Mouse (Mus musculus): ENCODE measurements around the gene Vmn1r8. TPM values are rescaled to one million over a fixed set of nuclear protein-coding genes. Genes with fewer than 3 reads are reported as not detected.
"Not testable (repeated sequence)": the region's sequence is repeated elsewhere in the genome, so short reads cannot be mapped to it uniquely, and the experiment has no call there.

Vmn1r8 gene
- not detected in 2 replicates for polyA plus RNA-seq (2015; fragmentation: Nextera tagmentation; extraction: Ambion mirVana)

DNA sequence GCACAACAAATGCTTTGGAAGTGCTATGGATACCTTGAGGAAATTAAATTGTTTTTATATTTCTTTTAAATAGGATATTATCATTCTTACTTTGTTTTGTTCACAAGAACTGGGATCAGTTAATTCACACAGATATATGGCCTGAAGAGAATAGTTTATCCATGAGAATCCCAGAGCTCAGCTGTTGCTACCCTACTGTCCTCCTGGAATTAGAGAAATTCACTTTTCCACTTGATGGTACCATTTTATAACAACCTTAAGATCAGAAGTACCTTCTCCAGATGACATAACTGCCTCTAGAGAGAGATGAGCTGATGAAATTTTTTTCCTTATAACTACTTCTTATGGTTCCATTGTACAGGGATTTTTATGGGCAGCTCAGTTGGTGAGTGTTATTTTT is at the start of gene Vmn1r8:
Gene Vmn1r8, plus strand, starts transcription at position 301 of the 400 bp plus-strand sequence.
- no peak for ATAC-seq (ENCODE audit: insufficient number of reproducible peaks, insufficient read depth, low FRiP score, low TSS enrichment, low read depth)
- H3K4me1 ChIP-seq: no peaks in the 10 kb centered on the region
- no peak within 1 kb of the TSS for H3K4me3 ChIP-seq
- H3K9ac ChIP-seq: no peak within 1 kb of the TSS
- H3K9me3 ChIP-seq: no peaks in the 10 kb centered on the region
- no peaks in the 10 kb centered on the region for H3K36me3 ChIP-seq
- H3K27me3 ChIP-seq: no peaks in the 10 kb centered on the region
- H3K4me2 ChIP-seq: no peak within 1 kb of the TSS
- no peak within 1 kb of the TSS for H3K27ac ChIP-seq

DNA sequence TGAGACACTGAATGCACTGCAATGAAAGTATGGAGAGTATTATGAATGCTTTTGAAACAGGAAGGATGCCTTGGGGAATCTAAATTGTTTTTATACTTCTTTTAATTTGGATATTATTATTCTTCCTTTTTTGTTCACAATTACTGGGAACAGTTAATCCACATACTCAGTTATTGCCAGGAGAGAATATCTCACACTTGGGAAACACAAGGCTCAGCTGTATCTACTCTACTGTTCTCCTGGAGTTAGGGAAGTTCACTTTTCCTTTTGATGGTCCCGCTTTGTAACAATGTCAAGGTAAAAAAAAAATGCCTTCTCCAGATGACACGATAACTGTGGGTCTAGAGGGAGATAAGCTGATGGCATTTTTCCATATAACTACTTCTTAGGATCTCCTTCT is 35.1 kb upstream of the Vmn1r8 start, which contains the start of gene Vmn1r6:
Gene Vmn1r6, plus strand, starts transcription at position 301 of the 400 bp plus-strand sequence.
- 89% methylated on average over 2 of the region's 2 CpGs for WGBS

GRCm38 (mm10) chr6:57025224-57025623 is 6.9 kb upstream of the Vmn1r8 start, which contains the start of gene Vmn1r7:
Gene Vmn1r7 (minus strand): TSS chr6:57025324.
- not testable (repeated sequence) for H3K9ac ChIP-seq; H3K36me3 ChIP-seq; H3K9me3 ChIP-seq; H3K4me2 ChIP-seq; H3K4me1 ChIP-seq; H3K4me3 ChIP-seq; H3K27me3 ChIP-seq; ATAC-seq (ENCODE audit: insufficient number of reproducible peaks, insufficient read depth, low FRiP score, low TSS enrichment, low read depth); H3K27ac ChIP-seq
- 89% methylated on average over 2 of the region's 2 CpGs for WGBS

More for the DNA sequence above, 35.1 kb upstream of the Vmn1r8 start, which contains the start of gene Vmn1r6:
- no peak within 1 kb of the TSS for H3K4me3 ChIP-seq
- no peaks in the 10 kb centered on the region for H3K4me1 ChIP-seq
- ATAC-seq (ENCODE audit: insufficient number of reproducible peaks, insufficient read depth, low FRiP score, low TSS enrichment, low read depth): no peak
- H3K9ac ChIP-seq: no peak within 1 kb of the TSS
- H3K36me3 ChIP-seq: no peaks in the 10 kb centered on the region
- no peaks in the 10 kb centered on the region for H3K27me3 ChIP-seq
- H3K9me3 ChIP-seq: no peaks in the 10 kb centered on the region
- H3K27ac ChIP-seq: no peak within 1 kb of the TSS
- no peak within 1 kb of the TSS for H3K4me2 ChIP-seq

GRCm38 (mm10) chr6:57034674-57035073 is 2.6 kb downstream of the Vmn1r8 start:
- WGBS: 92% methylated on average over 2 of the region's 2 CpGs
- no peak overlapping the region for H3K4me3 ChIP-seq
- no peaks in the 10 kb centered on the region for H3K9me3 ChIP-seq
- ATAC-seq (ENCODE audit: insufficient number of reproducible peaks, insufficient read depth, low FRiP score, low TSS enrichment, low read depth): no peak
- H3K36me3 ChIP-seq: no peaks in the 10 kb centered on the region
- H3K9ac ChIP-seq: no peak overlapping the region
- no peaks in the 10 kb centered on the region for H3K4me1 ChIP-seq
- no peaks in the 10 kb centered on the region for H3K27me3 ChIP-seq
- no peak overlapping the region for H3K27ac ChIP-seq
- H3K4me2 ChIP-seq: no peak overlapping the region

- Histone ChIP-seq H3K27me3 (no peaks in the 10 kb centered on the region), H3K4me3 (no peak overlapping the region), H3K4me1 (no peaks in the 10 kb centered on the region), H3K4me2 (no peak overlapping the region), H3K36me3 (no peaks in the 10 kb centered on the region), H3K27ac (no peak overlapping the region), H3K9me3 (no peaks in the 10 kb centered on the region), H3K9ac (no peak overlapping the region)
- ATAC-seq (ENCODE audit: insufficient number of reproducible peaks, insufficient read depth, low FRiP score, low TSS enrichment, low read depth): no peak
Measured at GRCm38 (mm10) chr6:57063730-57064129, 31.6 kb downstream of the Vmn1r8 start.

DNA sequence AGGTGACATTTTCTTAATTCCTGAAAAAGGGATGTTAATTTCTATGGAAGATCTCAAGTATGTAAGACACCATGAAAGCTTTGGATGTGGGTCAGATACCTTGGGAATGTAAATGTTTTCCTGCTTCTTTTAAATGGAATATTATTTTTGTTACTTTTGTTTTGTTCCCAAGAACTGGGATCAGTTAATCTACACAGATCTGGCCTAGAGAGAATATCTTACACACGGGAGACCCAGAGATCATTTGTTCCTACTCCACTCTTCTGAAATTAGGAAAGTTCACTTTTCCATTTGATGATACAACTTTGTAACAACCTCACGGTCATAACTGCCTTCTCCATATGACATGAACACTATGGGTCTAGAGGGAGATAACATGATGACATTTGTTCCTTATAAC is 34.4 kb downstream of the Vmn1r8 start, which contains the start of gene Vmn1r9:
Gene Vmn1r9, plus strand, starts transcription at position 301 of the 400 bp plus-strand sequence.
- H3K27ac ChIP-seq: no peak within 1 kb of the TSS
- H3K4me1 ChIP-seq: no peaks in the 10 kb centered on the region
- WGBS: 79% methylated on average over 2 of the region's 2 CpGs

More for the DNA sequence above, 34.4 kb downstream of the Vmn1r8 start, which contains the start of gene Vmn1r9:
- Histone ChIP-seq H3K4me2 (no peak within 1 kb of the TSS), H3K36me3 (no peaks in the 10 kb centered on the region), H3K9me3 (no peaks in the 10 kb centered on the region), H3K27me3 (no peaks in the 10 kb centered on the region), H3K4me3 (no peak within 1 kb of the TSS), H3K9ac (no peak within 1 kb of the TSS)
- no peak for ATAC-seq (ENCODE audit: insufficient number of reproducible peaks, insufficient read depth, low FRiP score, low TSS enrichment, low read depth)

Other genes with a start within 250 kb of the Vmn1r8 start
- 30.5 and 33.7 TPM in 2 replicates for gene Kbtbd2, start 234.5 kb upstream of the Vmn1r8 start, polyA plus RNA-seq (2015; fragmentation: Nextera tagmentation; extraction: Ambion mirVana)
- 171 and 199 TPM in 2 replicates for gene Fkbp9, start 200.2 kb upstream of the Vmn1r8 start, polyA plus RNA-seq (2015; fragmentation: Nextera tagmentation; extraction: Ambion mirVana)
- 66.0 and 67.4 TPM in 2 replicates for gene Nt5c3, start 108.4 kb upstream of the Vmn1r8 start, polyA plus RNA-seq (2015; fragmentation: Nextera tagmentation; extraction: Ambion mirVana)
- gene Vmn1r4, start 108.3 kb upstream of the Vmn1r8 start, polyA plus RNA-seq (2015; fragmentation: Nextera tagmentation; extraction: Ambion mirVana): 0.22 and 0.72 TPM in 2 replicates
- gene Vmn1r5, start 62.0 kb upstream of the Vmn1r8 start, polyA plus RNA-seq (2015; fragmentation: Nextera tagmentation; extraction: Ambion mirVana): not detected in 2 replicates
- not detected in 2 replicates for gene Vmn1r6, start 35.0 kb upstream of the Vmn1r8 start, polyA plus RNA-seq (2015; fragmentation: Nextera tagmentation; extraction: Ambion mirVana)
- not detected in 2 replicates for gene Vmn1r7, start 7.0 kb upstream of the Vmn1r8 start, polyA plus RNA-seq (2015; fragmentation: Nextera tagmentation; extraction: Ambion mirVana)
- not detected in 2 replicates for gene Vmn1r9, start 34.5 kb downstream of the Vmn1r8 start, polyA plus RNA-seq (2015; fragmentation: Nextera tagmentation; extraction: Ambion mirVana)
- not detected in 2 replicates for gene Vmn1r10, start 77.2 kb downstream of the Vmn1r8 start, polyA plus RNA-seq (2015; fragmentation: Nextera tagmentation; extraction: Ambion mirVana)
- not detected in 2 replicates for gene Vmn1r11, start 101.2 kb downstream of the Vmn1r8 start, polyA plus RNA-seq (2015; fragmentation: Nextera tagmentation; extraction: Ambion mirVana)
- not detected in 2 replicates for gene Vmn1r12, start 124.6 kb downstream of the Vmn1r8 start, polyA plus RNA-seq (2015; fragmentation: Nextera tagmentation; extraction: Ambion mirVana)
- gene Vmn1r13, start 171.0 kb downstream of the Vmn1r8 start, polyA plus RNA-seq (2015; fragmentation: Nextera tagmentation; extraction: Ambion mirVana): not detected in 2 replicates
- gene Vmn1r14, start 199.4 kb downstream of the Vmn1r8 start, polyA plus RNA-seq (2015; fragmentation: Nextera tagmentation; extraction: Ambion mirVana): not detected in 2 replicates
- not detected in 2 replicates for gene Vmn1r15, start 225.7 kb downstream of the Vmn1r8 start, polyA plus RNA-seq (2015; fragmentation: Nextera tagmentation; extraction: Ambion mirVana)

Measured in embryonic facial prominence, embryonic 13.5 days (tissue).